Mouse (Mus musculus): Measurements from ENCODE around the gene Rufy2. TPM values are rescaled to one million over a fixed set of nuclear protein-coding genes. Genes with fewer than 3 reads are reported as not detected.

The Rufy2 gene
- polyA plus RNA-seq, 1 experiment = not detected

- H3K27ac ChIP-seq (ENCODE audit: insufficient read depth, low read depth, low read length) = no peak overlapping the region
- H3K4me1 ChIP-seq (ENCODE audit: control insufficient read depth, insufficient read depth, low read length) = no peaks in the 10 kb centered on the region
- WGBS = 58% methylated on average over 16 of the region's 16 CpGs
- no peak overlapping the region for H3K4me3 ChIP-seq (ENCODE audit: insufficient read depth, low read depth, low read length)
- TF ChIP-seq CTCF (IDR thresholded peaks at IDR 0.05; ENCODE audit: insufficient read depth, low read depth, low read length) (no peak), POLR2A (IDR thresholded peaks at IDR 0.05; ENCODE audit: insufficient read depth, low read depth, low read length) (no peak)
Observed at GRCm38 (mm10) chr10:62971821-62972220, 8.2 kb upstream of the Rufy2 start.

GRCm38 (mm10) chr10:62979667-62980038 is 370 bp upstream of the Rufy2 start:
- Histone ChIP-seq H3K4me1 (ENCODE audit: control insufficient read depth, insufficient read depth, low read length) (peaks cover 6% of the 10 kb centered on the region), H3K27ac (ENCODE audit: insufficient read depth, low read depth, low read length) (peak overlapping the region; percentile 17; the same call in 1 of the 2 replicates), H3K4me3 (ENCODE audit: insufficient read depth, low read depth, low read length) (peak overlapping the region; percentile 92)
- TF ChIP-seq CTCF (IDR thresholded peaks at IDR 0.05; ENCODE audit: insufficient read depth, low read depth, low read length) (no peak), POLR2A (IDR thresholded peaks at IDR 0.05; ENCODE audit: insufficient read depth, low read depth, low read length) (no peak)
- WGBS = 8% methylated on average over 10 of the region's 10 CpGs

GRCm38 (mm10) chr10:62984072-62984471 is 4.0 kb downstream of the Rufy2 start:
- 94% methylated on average over 11 of the region's 11 CpGs for WGBS
- TF ChIP-seq CTCF (IDR thresholded peaks at IDR 0.05; ENCODE audit: insufficient read depth, low read depth, low read length) = no peak
- no peak for TF ChIP-seq POLR2A (IDR thresholded peaks at IDR 0.05; ENCODE audit: insufficient read depth, low read depth, low read length)
- no peak overlapping the region for H3K27ac ChIP-seq (ENCODE audit: insufficient read depth, low read depth, low read length)
- H3K4me3 ChIP-seq (ENCODE audit: insufficient read depth, low read depth, low read length) = no peak overlapping the region
- H3K4me1 ChIP-seq (ENCODE audit: control insufficient read depth, insufficient read depth, low read length) = peaks cover 11% of the 10 kb centered on the region

GRCm38 (mm10) chr10:62984495-62984894 is 4.5 kb downstream of the Rufy2 start:
- 90% methylated on average over 6 of the region's 6 CpGs for WGBS
- no peak overlapping the region for H3K27ac ChIP-seq (ENCODE audit: insufficient read depth, low read depth, low read length)
- no peak overlapping the region for H3K4me3 ChIP-seq (ENCODE audit: insufficient read depth, low read depth, low read length)
- no peak for TF ChIP-seq CTCF (IDR thresholded peaks at IDR 0.05; ENCODE audit: insufficient read depth, low read depth, low read length)
- TF ChIP-seq POLR2A (IDR thresholded peaks at IDR 0.05; ENCODE audit: insufficient read depth, low read depth, low read length) = no peak
- peaks cover 11% of the 10 kb centered on the region for H3K4me1 ChIP-seq (ENCODE audit: control insufficient read depth, insufficient read depth, low read length)

GRCm38 (mm10) chr10:62987341-62987740 is 7.3 kb downstream of the Rufy2 start:
- Histone ChIP-seq H3K27ac (ENCODE audit: insufficient read depth, low read depth, low read length) (no peak overlapping the region), H3K4me3 (ENCODE audit: insufficient read depth, low read depth, low read length) (no peak overlapping the region), H3K4me1 (ENCODE audit: control insufficient read depth, insufficient read depth, low read length) (peaks cover 9% of the 10 kb centered on the region)
- TF ChIP-seq POLR2A (IDR thresholded peaks at IDR 0.05; ENCODE audit: insufficient read depth, low read depth, low read length) = no peak
- no peak for TF ChIP-seq CTCF (IDR thresholded peaks at IDR 0.05; ENCODE audit: insufficient read depth, low read depth, low read length)
- WGBS = 20% methylated on average over 3 of the region's 3 CpGs

GRCm38 (mm10) chr10:62990636-62991035 is 10.6 kb downstream of the Rufy2 start:
- H3K4me1 ChIP-seq (ENCODE audit: control insufficient read depth, insufficient read depth, low read length) = peaks cover 3% of the 10 kb centered on the region
- TF ChIP-seq CTCF (IDR thresholded peaks at IDR 0.05; ENCODE audit: insufficient read depth, low read depth, low read length) = no peak
- no peak for TF ChIP-seq POLR2A (IDR thresholded peaks at IDR 0.05; ENCODE audit: insufficient read depth, low read depth, low read length)
- no peak overlapping the region for H3K4me3 ChIP-seq (ENCODE audit: insufficient read depth, low read depth, low read length)
- 94% methylated on average over 15 of the region's 15 CpGs for WGBS
- H3K27ac ChIP-seq (ENCODE audit: insufficient read depth, low read depth, low read length) = no peak overlapping the region

- no peaks in the 10 kb centered on the region for H3K4me1 ChIP-seq (ENCODE audit: control insufficient read depth, insufficient read depth, low read length)
- no peak overlapping the region for H3K4me3 ChIP-seq (ENCODE audit: insufficient read depth, low read depth, low read length)
- TF ChIP-seq POLR2A (IDR thresholded peaks at IDR 0.05; ENCODE audit: insufficient read depth, low read depth, low read length) (no peak), CTCF (IDR thresholded peaks at IDR 0.05; ENCODE audit: insufficient read depth, low read depth, low read length) (no peak)
- WGBS = 93% methylated on average over 7 of the region's 9 CpGs
- no peak overlapping the region for H3K27ac ChIP-seq (ENCODE audit: insufficient read depth, low read depth, low read length)
Observed at GRCm38 (mm10) chr10:62993991-62994390, 14.0 kb downstream of the Rufy2 start.

- no peak overlapping the region for H3K4me3 ChIP-seq (ENCODE audit: insufficient read depth, low read depth, low read length)
- TF ChIP-seq CTCF (IDR thresholded peaks at IDR 0.05; ENCODE audit: insufficient read depth, low read depth, low read length) (no peak), POLR2A (IDR thresholded peaks at IDR 0.05; ENCODE audit: insufficient read depth, low read depth, low read length) (no peak)
- 0 out of 2 replicates have a peak, but pooled peaks cover 2% of the 10 kb centered on the region for H3K4me1 ChIP-seq (ENCODE audit: control insufficient read depth, insufficient read depth, low read length)
- no peak overlapping the region for H3K27ac ChIP-seq (ENCODE audit: insufficient read depth, low read depth, low read length)
- 69% methylated on average over 9 of the region's 9 CpGs for WGBS
Observed at GRCm38 (mm10) chr10:63000584-63000983, 20.6 kb downstream of the Rufy2 start.

GRCm38 (mm10) chr10:63003252-63003651 is 23.2 kb downstream of the Rufy2 start:
- Histone ChIP-seq H3K4me1 (ENCODE audit: control insufficient read depth, insufficient read depth, low read length) (0 out of 2 replicates have a peak, but pooled peaks cover 2% of the 10 kb centered on the region), H3K27ac (ENCODE audit: insufficient read depth, low read depth, low read length) (no peak overlapping the region), H3K4me3 (ENCODE audit: insufficient read depth, low read depth, low read length) (no peak overlapping the region)
- 77% methylated on average over 9 of the region's 9 CpGs for WGBS
- no peak for TF ChIP-seq CTCF (IDR thresholded peaks at IDR 0.05; ENCODE audit: insufficient read depth, low read depth, low read length)
- TF ChIP-seq POLR2A (IDR thresholded peaks at IDR 0.05; ENCODE audit: insufficient read depth, low read depth, low read length) = no peak

- no peak overlapping the region for H3K27ac ChIP-seq (ENCODE audit: insufficient read depth, low read depth, low read length)
- TF ChIP-seq CTCF (IDR thresholded peaks at IDR 0.05; ENCODE audit: insufficient read depth, low read depth, low read length) (no peak), POLR2A (IDR thresholded peaks at IDR 0.05; ENCODE audit: insufficient read depth, low read depth, low read length) (no peak)
- 89% methylated on average over 9 of the region's 9 CpGs for WGBS
- H3K4me3 ChIP-seq (ENCODE audit: insufficient read depth, low read depth, low read length) = no peak overlapping the region
- 0 out of 2 replicates have a peak, but pooled peaks cover 2% of the 10 kb centered on the region for H3K4me1 ChIP-seq (ENCODE audit: control insufficient read depth, insufficient read depth, low read length)
Observed at GRCm38 (mm10) chr10:63004556-63004955, 24.5 kb downstream of the Rufy2 start.

Data from olfactory bulb, adult 2 months (tissue).